Mouse (Mus musculus) liver, embryonic 12.5 days (tissue): ENCODE data around the gene Mettl16. TPM values are rescaled to one million over a fixed set of nuclear protein-coding genes. Genes with fewer than 3 reads are reported as not detected.

Experiments
- ATAC-seq: fragments of 200-750 bp; cut with Nextera tagmentation; 2 replicates; pipeline ENCODE4 v1.8.0; 2017; ENCODE audit warnings: moderate number of reproducible peaks, mild to moderate bottlenecking, moderate library complexity
- H3K27ac ChIP-seq: fragments of 300-500 bp; sonication (generic); 2 replicates; pipeline ENCODE4 v1.5.1; 2016; ENCODE audit warnings: mild to moderate bottlenecking
- H3K27me3 ChIP-seq: fragments of 300-500 bp; sonication (generic); replicated peaks from 2 replicates; pipeline ENCODE4 v1.6.1; 2016; ENCODE audit warnings: mild to moderate bottlenecking, moderate library complexity
- H3K36me3 ChIP-seq: fragments of 300-500 bp; sonication (generic); 2 replicates; pipeline ENCODE4 v1.6.1; 2016; ENCODE audit warnings: mild to moderate bottlenecking, moderate library complexity
- H3K4me1 ChIP-seq: fragments of 300-500 bp; sonication (generic); 2 replicates; pipeline ENCODE4 v1.6.1; 2016
- H3K4me2 ChIP-seq: fragments of 300-500 bp; sonication (generic); 2 replicates; pipeline ENCODE4 v1.6.1; 2016; ENCODE audit warnings: mild to moderate bottlenecking, moderate library complexity
- H3K4me3 ChIP-seq: fragments of 300-500 bp; sonication (generic); 2 replicates; pipeline ENCODE4 v1.5.1; 2016; ENCODE audit warnings: mild to moderate bottlenecking, moderate library complexity
- H3K9ac ChIP-seq: fragments of 300-500 bp; sonication (generic); 2 replicates; pipeline ENCODE4 v1.6.1; 2016; ENCODE audit warnings: mild to moderate bottlenecking, moderate library complexity
- H3K9me3 ChIP-seq: fragments of 300-500 bp; sonication (generic); replicated peaks from 2 replicates; pipeline ENCODE4 v1.6.1; 2016; ENCODE audit warnings: mild to moderate bottlenecking, moderate library complexity
- WGBS: fragments of 180-500 bp; shearing (Covaris S2); methylation state at CpG from one replicate; pipeline ENCODE4 v1.1.7; 2016; ENCODE audit not compliant: insufficient replicate concordance; 5-methylcytosine and 5-hydroxymethylcytosine counted together
- polyA plus RNA-seq: library from polyadenylated mRNA; unstranded; fragments of >200 nt; fragmentation: Nextera tagmentation; extraction: Ambion mirVana; gene quantifications from 2 replicates; pipeline ENCODE4 v1.2.1, GENCODE M21; 2016

Mettl16 gene
- polyA plus RNA-seq, 1 experiment from 2014 or later, result 46.6 TPM

GRCm38 (mm10) chr11:74827791-74828403, 57.3 kb downstream of the Mettl16 start:
- Histone ChIP-seq H3K4me3 (no peak overlapping the region), H3K4me1 (peaks cover 69% of the 10 kb centered on the region), H3K9me3 (no peaks in the 10 kb centered on the region), H3K9ac (no peak overlapping the region), H3K36me3 (peaks cover 8% of the 10 kb centered on the region; the same call in 1 of the 2 replicates), H3K27ac (no peak overlapping the region), H3K4me2 (no peak overlapping the region), H3K27me3 (no peaks in the 10 kb centered on the region)
- ATAC-seq, result no peak
- 60% methylated on average over 7 of the region's 7 CpGs for WGBS

GRCm38 (mm10) chr11:74828404-74828931, 57.8 kb downstream of the Mettl16 start:
- no peaks in the 10 kb centered on the region for H3K9me3 ChIP-seq
- ATAC-seq, result no peak
- H3K4me2 ChIP-seq, result peak overlapping the region; percentile 97
- H3K4me1 ChIP-seq, result peaks cover 75% of the 10 kb centered on the region
- 41% methylated on average over 2 of the region's 2 CpGs for WGBS
- H3K27ac ChIP-seq, result no peak overlapping the region
- H3K36me3 ChIP-seq, result peaks cover 2% of the 10 kb centered on the region; the same call in 1 of the 2 replicates
- H3K9ac ChIP-seq, result 0 out of 2 replicates have a peak overlapping the region, but pooled peaks have one; percentile 85
- no peaks in the 10 kb centered on the region for H3K27me3 ChIP-seq
- H3K4me3 ChIP-seq, result no peak overlapping the region

GRCm38 (mm10) chr11:74828965-74829550, 58.4 kb downstream of the Mettl16 start:
- ATAC-seq, result no peak
- Histone ChIP-seq H3K4me1 (peaks cover 80% of the 10 kb centered on the region), H3K36me3 (no peaks in the 10 kb centered on the region), H3K4me2 (peak overlapping the region; percentile 97), H3K9me3 (no peaks in the 10 kb centered on the region), H3K27me3 (no peaks in the 10 kb centered on the region), H3K4me3 (peak overlapping the region; percentile 79), H3K27ac (peak overlapping the region; percentile 96), H3K9ac (peak overlapping the region; percentile 85)
- 25% methylated on average over 11 of the region's 11 CpGs for WGBS

- ATAC-seq, result peak; percentile 57
- peak overlapping the region; percentile 97 for H3K4me2 ChIP-seq
- H3K36me3 ChIP-seq, result no peaks in the 10 kb centered on the region
- H3K4me1 ChIP-seq, result peaks cover 88% of the 10 kb centered on the region
- H3K9ac ChIP-seq, result peak overlapping the region; percentile 85
- H3K9me3 ChIP-seq, result no peaks in the 10 kb centered on the region
- no peaks in the 10 kb centered on the region for H3K27me3 ChIP-seq
- WGBS, result 1% methylated on average over 20 of the region's 20 CpGs
- peak overlapping the region; percentile 96 for H3K27ac ChIP-seq
- H3K4me3 ChIP-seq, result peak overlapping the region; percentile 79
Measured at GRCm38 (mm10) chr11:74829812-74830211, 59.2 kb downstream of the Mettl16 start.

GRCm38 (mm10) chr11:74830256-74831161, 59.9 kb downstream of the Mettl16 start, which contains the start of gene Mnt:
Gene Mnt, plus strand, starts transcription at chr11:74830920.
- H3K4me1 ChIP-seq, result peaks cover 89% of the 10 kb centered on the region
- under 1% methylated on average over 70 of the region's 70 CpGs for WGBS
- peak within 1 kb of the TSS; percentile 79 for H3K4me3 ChIP-seq
- ATAC-seq, result peak; percentile 76
- H3K4me2 ChIP-seq, result peak within 1 kb of the TSS; percentile 97
- H3K9ac ChIP-seq, result peak within 1 kb of the TSS; percentile 85
- no peaks in the 10 kb centered on the region for H3K9me3 ChIP-seq
- no peaks in the 10 kb centered on the region for H3K27me3 ChIP-seq
- H3K36me3 ChIP-seq, result no peaks in the 10 kb centered on the region
- peak within 1 kb of the TSS; percentile 96 for H3K27ac ChIP-seq

- Histone ChIP-seq H3K4me2 (peak overlapping the region; percentile 97), H3K9me3 (no peaks in the 10 kb centered on the region), H3K4me1 (peaks cover 91% of the 10 kb centered on the region), H3K4me3 (peak overlapping the region; percentile 79), H3K9ac (peak overlapping the region; percentile 85), H3K36me3 (0 out of 2 replicates have a peak, but pooled peaks cover under 1% of the 10 kb centered on the region), H3K27me3 (no peaks in the 10 kb centered on the region), H3K27ac (peak overlapping the region; percentile 96)
- ATAC-seq, result no peak
- WGBS, result under 1% methylated on average over 35 of the region's 35 CpGs
Measured at GRCm38 (mm10) chr11:74831191-74831605, 60.6 kb downstream of the Mettl16 start.

GRCm38 (mm10) chr11:74831606-74832451, 61.2 kb downstream of the Mettl16 start:
- peak overlapping the region; percentile 97 for H3K4me2 ChIP-seq
- under 1% methylated on average over 61 of the region's 61 CpGs for WGBS
- peaks cover 91% of the 10 kb centered on the region for H3K4me1 ChIP-seq

GRCm38 (mm10) chr11:74832503-74833143, 62.0 kb downstream of the Mettl16 start:
- ATAC-seq, result no peak
- Histone ChIP-seq H3K9ac (peak overlapping the region; percentile 85), H3K4me3 (peak overlapping the region; percentile 79), H3K36me3 (peaks cover 7% of the 10 kb centered on the region), H3K9me3 (no peaks in the 10 kb centered on the region), H3K27ac (peak overlapping the region; percentile 96), H3K4me1 (peaks cover 91% of the 10 kb centered on the region), H3K27me3 (no peaks in the 10 kb centered on the region), H3K4me2 (peak overlapping the region; percentile 97)
- under 1% methylated on average over 26 of the region's 26 CpGs for WGBS

More at GRCm38 (mm10) chr11:74831606-74832451, 61.2 kb downstream of the Mettl16 start:
- H3K27me3 ChIP-seq, result no peaks in the 10 kb centered on the region
- peak overlapping the region; percentile 85 for H3K9ac ChIP-seq
- peak; percentile 84 for ATAC-seq
- peaks cover 7% of the 10 kb centered on the region for H3K36me3 ChIP-seq
- peak overlapping the region; percentile 96 for H3K27ac ChIP-seq
- peak overlapping the region; percentile 79 for H3K4me3 ChIP-seq
- no peaks in the 10 kb centered on the region for H3K9me3 ChIP-seq

GRCm38 (mm10) chr11:74833536-74834358, 63.1 kb downstream of the Mettl16 start:
- Histone ChIP-seq H3K4me3 (peak overlapping the region; percentile 79; the same call in 1 of the 2 replicates), H3K4me2 (peak overlapping the region; percentile 97), H3K27me3 (no peaks in the 10 kb centered on the region), H3K27ac (peak overlapping the region; percentile 96), H3K36me3 (peaks cover 7% of the 10 kb centered on the region), H3K9ac (peak overlapping the region; percentile 85), H3K9me3 (no peaks in the 10 kb centered on the region), H3K4me1 (peaks cover 86% of the 10 kb centered on the region)
- ATAC-seq, result no peak
- WGBS, result 73% methylated on average over 8 of the region's 8 CpGs

- no peak for ATAC-seq
- no peaks in the 10 kb centered on the region for H3K27me3 ChIP-seq
- peak overlapping the region; percentile 96 for H3K27ac ChIP-seq
- no peak overlapping the region for H3K4me3 ChIP-seq
- H3K9me3 ChIP-seq, result no peaks in the 10 kb centered on the region
- H3K4me2 ChIP-seq, result no peak overlapping the region
- 42% methylated on average over 1 of the region's 1 CpGs for WGBS
- peaks cover 7% of the 10 kb centered on the region for H3K36me3 ChIP-seq
- H3K4me1 ChIP-seq, result peaks cover 86% of the 10 kb centered on the region
- H3K9ac ChIP-seq, result peak overlapping the region; percentile 15; the same call in 1 of the 2 replicates
Measured at GRCm38 (mm10) chr11:74834359-74834638, 63.7 kb downstream of the Mettl16 start.
